19 mouse cellular contexts compared by ENCODE assay signal in the genomic region with DNA sequence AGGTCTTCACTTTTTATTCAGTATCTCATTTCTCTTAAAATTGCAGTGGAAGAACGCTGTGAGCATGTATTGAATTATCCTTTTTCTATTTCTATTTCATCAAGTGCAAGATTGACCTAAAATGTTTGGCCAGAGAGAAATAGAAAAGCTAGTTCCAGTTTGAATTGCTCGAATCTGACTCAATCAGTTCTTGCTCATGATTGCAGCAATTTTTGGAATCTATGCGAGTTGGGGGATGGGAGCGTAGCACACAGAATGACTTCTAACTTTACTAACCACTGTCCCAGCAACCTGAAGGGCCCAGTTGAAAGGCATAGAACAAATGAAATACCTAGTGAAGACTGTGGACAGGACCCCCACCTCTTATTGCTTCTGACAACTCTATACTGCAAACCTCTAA.
"Had no signal": no experiment of that assay in that cellular context is flagged by ENCODE, and none has a peak within 500 bp of the region (broad histone marks: within the 10 kb centered on the region; RNA-seq: fewer than 3 reads in every experiment).

No protein-coding gene starts in this region.

- H3K4me2 ChIP-seq: limb, embryonic 13.5 days; liver, embryonic 12.5 days; liver, embryonic 15.5 days; midbrain, embryonic 11.5 days; midbrain, embryonic 15.5 days; neural tube, embryonic 13.5 days had no signal

- DNase-seq: kidney, adult 2 months; kidney, postnatal 25 days; layer of hippocampus, adult 9-11 months; liver; lung, adult 2 months; lung, postnatal 4 days; retina, postnatal 1 day; right cerebral cortex, postnatal 25 days; thymus, adult 2 months; thymus, postnatal 14 days; thymus, postnatal 4 days had no signal

- H3K36me3 ChIP-seq: limb, embryonic 10.5 days; limb, embryonic 13.5 days; liver, embryonic 12.5 days; liver, embryonic 15.5 days; midbrain, embryonic 15.5 days; neural tube, embryonic 13.5 days had no signal

- H3K27me3 ChIP-seq: limb, embryonic 13.5 days; liver, embryonic 12.5 days; liver, embryonic 15.5 days; midbrain, embryonic 15.5 days; neural tube, embryonic 13.5 days had no signal

- H3K4me3 ChIP-seq: layer of hippocampus, adult 2 months; limb, embryonic 10.5 days; limb, embryonic 13.5 days; liver, embryonic 12.5 days; liver, embryonic 15.5 days; midbrain, embryonic 15.5 days; neural tube, embryonic 13.5 days had no signal
